Mouse (Mus musculus) thymus, adult 2 months (tissue): Measurements from ENCODE around the gene Ncoa6. TPM values are rescaled to one million over a fixed set of nuclear protein-coding genes. Genes with fewer than 3 reads are reported as not detected.

Experiments
- DNase-seq: peaks from one replicate; pipeline ENCODE4 v3.0.0; 2021
- H3K27ac ChIP-seq: fragments of 200-500 bp; 2 replicates; pipeline ENCODE4 v1.5.1; 2012; ENCODE audit warnings: low read length, control low read depth; ENCODE audit not compliant: control insufficient read depth, insufficient read depth
- H3K27me3 ChIP-seq: fragments of 200-500 bp; 2 replicates; pipeline ENCODE4 v1.6.1; 2012; ENCODE audit warnings: mild to moderate bottlenecking, low read length, moderate library complexity, mixed read lengths; ENCODE audit not compliant: control insufficient read depth, insufficient read depth
- H3K36me3 ChIP-seq: fragments of 200-500 bp; 2 replicates; pipeline ENCODE4 v1.6.1; 2012; ENCODE audit warnings: mild to moderate bottlenecking, low read length, moderate library complexity; ENCODE audit not compliant: control insufficient read depth, insufficient read depth
- H3K4me1 ChIP-seq: fragments of 200-500 bp; replicated peaks from 2 replicates; pipeline ENCODE4 v1.6.1; 2012; ENCODE audit warnings: low read length; ENCODE audit not compliant: control insufficient read depth, insufficient read depth
- H3K4me3 ChIP-seq: fragments of 200-500 bp; 2 replicates; pipeline ENCODE4 v1.5.1; 2012; ENCODE audit warnings: mild to moderate bottlenecking, low read length, control low read depth, moderate library complexity; ENCODE audit not compliant: control insufficient read depth, insufficient read depth
- CTCF ChIP-seq: fragments of 200-500 bp; IDR thresholded peaks from 2 replicates; pipeline ENCODE4 v1.5.1; 2012; ENCODE audit warnings: mild to moderate bottlenecking, control low read depth, low read length, moderate library complexity, borderline replicate concordance; ENCODE audit not compliant: control insufficient read depth, poor library complexity, insufficient read depth; ENCODE audit errors: extremely low read depth
- POLR2A ChIP-seq: fragments of 200-500 bp; IDR thresholded peaks from 2 replicates; pipeline ENCODE4 v1.6.1; 2012; ENCODE audit warnings: mild to moderate bottlenecking, low read length, control low read depth, moderate library complexity; ENCODE audit not compliant: control insufficient read depth, poor library complexity, insufficient read depth; ENCODE audit errors: extremely low read depth
- WGBS: fragments of 180-500 bp; shearing (Covaris S2); methylation state at CpG from one replicate; pipeline ENCODE4 v1.1.7; 2018; 5-methylcytosine and 5-hydroxymethylcytosine counted together
- polyA plus RNA-seq: library from polyadenylated mRNA; depleted of rRNA; stranded (reverse); fragments of >200 nt; gene quantifications from 2 replicates; pipeline ENCODE4 v1.2.3, GENCODE M21; 2012; rRNA removed

Gene Ncoa6
- polyA plus RNA-seq, 1 experiment, result 32.8 TPM

GRCm38 (mm10) chr2:155354402-155354801 lies 119.3 kb downstream of the Ncoa6 start:
- no peak for DNase-seq
- Histone ChIP-seq H3K4me1 (peaks cover 5% of the 10 kb centered on the region), H3K4me3 (no peak overlapping the region), H3K36me3 (no peaks in the 10 kb centered on the region), H3K27me3 (no peaks in the 10 kb centered on the region), H3K27ac (no peak overlapping the region)
- 96% methylated on average over 3 of the region's 3 CpGs for WGBS
- no peak for TF ChIP-seq CTCF
- TF ChIP-seq POLR2A, result no peak

GRCm38 (mm10) chr2:155346670-155347069 lies 127.0 kb downstream of the Ncoa6 start:
- no peak for DNase-seq
- peaks cover 4% of the 10 kb centered on the region; the same call in 1 of the 2 replicates for H3K36me3 ChIP-seq
- H3K27ac ChIP-seq, result no peak overlapping the region
- no peaks in the 10 kb centered on the region for H3K27me3 ChIP-seq
- TF ChIP-seq POLR2A (no peak), CTCF (no peak)
- no peaks in the 10 kb centered on the region for H3K4me1 ChIP-seq
- WGBS, result 88% methylated on average over 1 of the region's 1 CpGs
- no peak overlapping the region for H3K4me3 ChIP-seq

Other genes with a start within 250 kb of the Ncoa6 start
- 277 and 303 TPM in 2 replicates for gene Dynlrb1, start 237.4 kb downstream of the Ncoa6 start, polyA plus RNA-seq
- gene Map1lc3a, start 197.6 kb downstream of the Ncoa6 start, polyA plus RNA-seq, result 159 and 161 TPM in 2 replicates
- 40.2 and 45.7 TPM in 2 replicates for gene Pigu, start 116.5 kb downstream of the Ncoa6 start, polyA plus RNA-seq
- gene Trp53inp2, start 92.8 kb downstream of the Ncoa6 start, polyA plus RNA-seq, result 85.4 and 89.8 TPM in 2 replicates
- gene Acss2, start 44.1 kb upstream of the Ncoa6 start, polyA plus RNA-seq, result 56.0 and 59.8 TPM in 2 replicates
- 35.1 and 42.8 TPM in 2 replicates for gene Ggt7, start 44.3 kb upstream of the Ncoa6 start, polyA plus RNA-seq
- gene Gss, start 118.9 kb upstream of the Ncoa6 start, polyA plus RNA-seq, result 20.6 and 23.2 TPM in 2 replicates
- gene Myh7b, start 137.3 kb upstream of the Ncoa6 start, polyA plus RNA-seq, result 0.09 and 1.0 TPM in 2 replicates
- 489 and 518 TPM in 2 replicates for gene Trpc4ap, start 218.5 kb upstream of the Ncoa6 start, polyA plus RNA-seq